Mouse (Mus musculus): ENCODE data around the gene Zfp84. TPM values are rescaled to one million over a fixed set of nuclear protein-coding genes. Genes with fewer than 3 reads are reported as not detected.
A peak's percentile ranks its signal among the peaks of the same experiment; 100 is the strongest.
"Not testable (repeated sequence)": the region's sequence is repeated elsewhere in the genome, so short reads cannot be mapped to it uniquely, and the experiment has no call there.

The Zfp84 gene
- polyA plus RNA-seq (2014; fragmentation: Nextera tagmentation; extraction: Ambion mirVana): 17.0 and 19.5 TPM in 2 replicates

- Histone ChIP-seq H3K9ac (peak within 1 kb of the TSS; percentile 64), H3K27ac (peak within 1 kb of the TSS; percentile 73), H3K9me3 (ENCODE audit: control insufficient read depth, low read length) (no peaks in the 10 kb centered on the region), H3K4me2 (replicated peaks) (peak within 1 kb of the TSS; percentile 59), H3K4me3 (replicated peaks; ENCODE audit: low read length) (peak within 1 kb of the TSS; percentile 51), H3K4me1 (replicated peaks; ENCODE audit: control insufficient read depth, insufficient read depth, low read length) (peaks cover 17% of the 10 kb centered on the region), H3K27me3 (ENCODE audit: control insufficient read depth, insufficient read depth, low read length) (no peaks in the 10 kb centered on the region), H3K36me3 (replicated peaks; ENCODE audit: control insufficient read depth, insufficient read depth) (peaks cover 15% of the 10 kb centered on the region)
- DNase-seq (ENCODE audit: low spot score): peak; percentile 89
- peak; percentile 94 for ATAC-seq (ENCODE audit: low FRiP score)
- under 1% methylated on average over 32 of the region's 32 CpGs for WGBS
These were observed at the start of gene Zfp84 for GRCm38 (mm10) chr7:29768090-29768900. TSS of gene Zfp84 (plus strand) at chr7:29768552.

GRCm38 (mm10) chr7:29725461-29726142, 42.8 kb upstream of the Zfp84 start:
- not testable (repeated sequence) for DNase-seq (ENCODE audit: low spot score)
- WGBS: 34% methylated on average over 16 of the region's 17 CpGs

GRCm38 (mm10) chr7:29726860-29727259, 41.5 kb upstream of the Zfp84 start, which contains the start of gene Catsperg2:
TSS of gene Catsperg2 (minus strand) at chr7:29727032.
- ATAC-seq (ENCODE audit: low FRiP score); H3K27ac ChIP-seq; H3K9ac ChIP-seq; H3K27me3 ChIP-seq (ENCODE audit: control insufficient read depth, insufficient read depth, low read length); H3K36me3 ChIP-seq (replicated peaks; ENCODE audit: control insufficient read depth, insufficient read depth); H3K4me3 ChIP-seq (replicated peaks; ENCODE audit: low read length); H3K9me3 ChIP-seq (ENCODE audit: control insufficient read depth, low read length); H3K4me1 ChIP-seq (replicated peaks; ENCODE audit: control insufficient read depth, insufficient read depth, low read length); H3K4me2 ChIP-seq (replicated peaks): not testable (repeated sequence)
- DNase-seq (ENCODE audit: low spot score): peak; percentile 26
- 61% methylated on average over 11 of the region's 11 CpGs for WGBS

More at GRCm38 (mm10) chr7:29725461-29726142, 42.8 kb upstream of the Zfp84 start:
- H3K27me3 ChIP-seq (ENCODE audit: control insufficient read depth, insufficient read depth, low read length); ATAC-seq (ENCODE audit: low FRiP score); H3K9me3 ChIP-seq (ENCODE audit: control insufficient read depth, low read length); H3K36me3 ChIP-seq (replicated peaks; ENCODE audit: control insufficient read depth, insufficient read depth); H3K9ac ChIP-seq; H3K4me2 ChIP-seq (replicated peaks); H3K4me3 ChIP-seq (replicated peaks; ENCODE audit: low read length); H3K27ac ChIP-seq; H3K4me1 ChIP-seq (replicated peaks; ENCODE audit: control insufficient read depth, insufficient read depth, low read length): not testable (repeated sequence)

GRCm38 (mm10) chr7:29728055-29728454, 40.3 kb upstream of the Zfp84 start:
- Histone ChIP-seq H3K4me3 (replicated peaks; ENCODE audit: low read length) (no peak overlapping the region), H3K4me1 (replicated peaks; ENCODE audit: control insufficient read depth, insufficient read depth, low read length) (no peaks in the 10 kb centered on the region), H3K9me3 (ENCODE audit: control insufficient read depth, low read length) (peaks cover 15% of the 10 kb centered on the region), H3K4me2 (replicated peaks) (no peak overlapping the region), H3K27ac (no peak overlapping the region), H3K36me3 (replicated peaks; ENCODE audit: control insufficient read depth, insufficient read depth) (no peaks in the 10 kb centered on the region), H3K27me3 (ENCODE audit: control insufficient read depth, insufficient read depth, low read length) (no peaks in the 10 kb centered on the region), H3K9ac (no peak overlapping the region)
- DNase-seq (ENCODE audit: low spot score): no peak
- no peak for ATAC-seq (ENCODE audit: low FRiP score)
- 93% methylated on average over 2 of the region's 2 CpGs for WGBS

GRCm38 (mm10) chr7:29742258-29742657, 26.1 kb upstream of the Zfp84 start:
- no peak for ATAC-seq (ENCODE audit: low FRiP score)
- DNase-seq (ENCODE audit: low spot score): no peak
- no peaks in the 10 kb centered on the region for H3K4me1 ChIP-seq (replicated peaks; ENCODE audit: control insufficient read depth, insufficient read depth, low read length)
- 88% methylated on average over 3 of the region's 3 CpGs for WGBS
- no peak overlapping the region for H3K9ac ChIP-seq
- H3K27me3 ChIP-seq (ENCODE audit: control insufficient read depth, insufficient read depth, low read length): no peaks in the 10 kb centered on the region
- no peaks in the 10 kb centered on the region for H3K9me3 ChIP-seq (ENCODE audit: control insufficient read depth, low read length)
- H3K4me2 ChIP-seq (replicated peaks): no peak overlapping the region
- H3K4me3 ChIP-seq (replicated peaks; ENCODE audit: low read length): no peak overlapping the region
- no peaks in the 10 kb centered on the region for H3K36me3 ChIP-seq (replicated peaks; ENCODE audit: control insufficient read depth, insufficient read depth)
- H3K27ac ChIP-seq: no peak overlapping the region

GRCm38 (mm10) chr7:29760476-29760875, 7.9 kb upstream of the Zfp84 start:
- no peak for DNase-seq (ENCODE audit: low spot score)
- no peaks in the 10 kb centered on the region for H3K9me3 ChIP-seq (ENCODE audit: control insufficient read depth, low read length)
- H3K27me3 ChIP-seq (ENCODE audit: control insufficient read depth, insufficient read depth, low read length): no peaks in the 10 kb centered on the region
- H3K36me3 ChIP-seq (replicated peaks; ENCODE audit: control insufficient read depth, insufficient read depth): no peaks in the 10 kb centered on the region
- no peak overlapping the region for H3K9ac ChIP-seq
- H3K27ac ChIP-seq: no peak overlapping the region
- H3K4me3 ChIP-seq (replicated peaks; ENCODE audit: low read length): no peak overlapping the region
- 88% methylated on average over 5 of the region's 5 CpGs for WGBS
- no peaks in the 10 kb centered on the region for H3K4me1 ChIP-seq (replicated peaks; ENCODE audit: control insufficient read depth, insufficient read depth, low read length)
- no peak for ATAC-seq (ENCODE audit: low FRiP score)
- no peak overlapping the region for H3K4me2 ChIP-seq (replicated peaks)

- Histone ChIP-seq H3K4me2 (replicated peaks) (no peak overlapping the region), H3K27me3 (ENCODE audit: control insufficient read depth, insufficient read depth, low read length) (no peaks in the 10 kb centered on the region), H3K9ac (no peak overlapping the region), H3K4me3 (replicated peaks; ENCODE audit: low read length) (no peak overlapping the region), H3K27ac (no peak overlapping the region), H3K9me3 (ENCODE audit: control insufficient read depth, low read length) (no peaks in the 10 kb centered on the region), H3K36me3 (replicated peaks; ENCODE audit: control insufficient read depth, insufficient read depth) (no peaks in the 10 kb centered on the region), H3K4me1 (replicated peaks; ENCODE audit: control insufficient read depth, insufficient read depth, low read length) (peaks cover 15% of the 10 kb centered on the region)
- 81% methylated on average over 7 of the region's 7 CpGs for WGBS
- no peak for DNase-seq (ENCODE audit: low spot score)
- no peak for ATAC-seq (ENCODE audit: low FRiP score)
These were observed 3.6 kb upstream of the Zfp84 start for GRCm38 (mm10) chr7:29764702-29765101.

- Histone ChIP-seq H3K4me3 (replicated peaks; ENCODE audit: low read length) (peak overlapping the region; percentile 51), H3K36me3 (replicated peaks; ENCODE audit: control insufficient read depth, insufficient read depth) (peaks cover 6% of the 10 kb centered on the region; the same call in 1 of the 2 replicates), H3K27me3 (ENCODE audit: control insufficient read depth, insufficient read depth, low read length) (no peaks in the 10 kb centered on the region), H3K4me1 (replicated peaks; ENCODE audit: control insufficient read depth, insufficient read depth, low read length) (peaks cover 17% of the 10 kb centered on the region), H3K9ac (peak overlapping the region; percentile 62), H3K9me3 (ENCODE audit: control insufficient read depth, low read length) (no peaks in the 10 kb centered on the region), H3K27ac (peak overlapping the region; percentile 73), H3K4me2 (replicated peaks) (peak overlapping the region; percentile 59)
- 1% methylated on average over 15 of the region's 15 CpGs for WGBS
- DNase-seq (ENCODE audit: low spot score) (peak; percentile 88), ATAC-seq (ENCODE audit: low FRiP score) (peak; percentile 65)
These were observed 1.2 kb upstream of the Zfp84 start for GRCm38 (mm10) chr7:29767058-29767686.

GRCm38 (mm10) chr7:29768980-29769379, 628 bp downstream of the Zfp84 start:
- ATAC-seq (ENCODE audit: low FRiP score): no peak

More at GRCm38 (mm10) chr7:29768980-29769379, 628 bp downstream of the Zfp84 start:
- Histone ChIP-seq H3K9ac (peak overlapping the region; percentile 64), H3K4me2 (replicated peaks) (peak overlapping the region; percentile 59), H3K27ac (no peak overlapping the region), H3K4me1 (replicated peaks; ENCODE audit: control insufficient read depth, insufficient read depth, low read length) (peaks cover 17% of the 10 kb centered on the region), H3K9me3 (ENCODE audit: control insufficient read depth, low read length) (no peaks in the 10 kb centered on the region), H3K36me3 (replicated peaks; ENCODE audit: control insufficient read depth, insufficient read depth) (peaks cover 22% of the 10 kb centered on the region), H3K27me3 (ENCODE audit: control insufficient read depth, insufficient read depth, low read length) (no peaks in the 10 kb centered on the region), H3K4me3 (replicated peaks; ENCODE audit: low read length) (peak overlapping the region; percentile 51)
- 10% methylated on average over 10 of the region's 10 CpGs for WGBS
- DNase-seq (ENCODE audit: low spot score): no peak

Measured in hindbrain, embryonic 14.5 days (tissue).